Comparison of ENCODE assay signal across 8 mouse cellular contexts in the genomic region with DNA sequence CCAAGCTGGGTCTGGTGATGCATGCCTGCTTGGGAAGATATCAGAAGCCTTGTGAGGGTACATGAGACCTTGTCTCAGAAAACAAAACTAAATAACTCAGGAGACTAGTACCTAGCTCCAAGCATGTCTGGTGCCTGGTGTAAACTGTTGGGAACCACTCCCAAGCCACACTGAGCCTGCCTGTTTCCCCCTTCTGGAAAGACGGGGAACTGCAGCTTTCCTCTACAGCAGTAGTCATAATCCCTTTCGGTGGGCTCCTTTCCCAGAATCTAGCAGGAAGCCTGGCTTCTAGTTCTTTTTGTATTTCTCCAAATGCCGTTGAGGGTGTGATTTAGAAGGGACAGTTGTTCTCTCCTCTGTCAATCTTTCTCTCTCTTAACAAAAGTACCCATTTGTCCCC. TPM values are rescaled to one million over a fixed set of nuclear protein-coding genes. Genes with fewer than 3 reads are reported as not detected.
DNase-seq lines count a peak whose midpoint lies in the region; ATAC-seq and TF ChIP-seq lines count a peak whose summit lies in the region.

No protein-coding gene starts in this region.

- H3K27me3 ChIP-seq in neural tube, embryonic 11.5 days (ENCODE audit: control insufficient read depth, insufficient read depth, low read length): peaks cover 40% of the 10 kb centered on the region

- DNase-seq in layer of hippocampus, adult 2 months (ENCODE audit: low spot score in 2 of 2): peak; percentile 12 to 56
- DNase-seq in layer of hippocampus, adult 9-11 months: no peak
- DNase-seq in CD4-positive, CD25-positive, alpha-beta regulatory T cell, adult 2 months (ENCODE audit: low read depth, low spot score): peak; percentile 62
- DNase-seq in Muller cell, postnatal 12 days (ENCODE audit: inconsistent ontology term): peak; percentile 16
- peak; percentile 74 for DNase-seq in embryo, embryonic 10 days (ENCODE audit: low spot score)
- DNase-seq in kidney, postnatal 25 days: peak; percentile 55 to 82
- peak; percentile 53 for DNase-seq in neural tube, embryonic 11.5 days (ENCODE audit: low spot score)
- DNase-seq in MN1 (ENCODE audit: low spot score): no peak

- H3K27ac ChIP-seq in layer of hippocampus, adult 2 months: no peak overlapping the region
- no peak overlapping the region for H3K27ac ChIP-seq in neural tube, embryonic 11.5 days (ENCODE audit: low read depth, low read length)

- ATAC-seq in neural tube, embryonic 11.5 days (ENCODE audit: insufficient read depth, low FRiP score, low TSS enrichment): no peak

- no peak overlapping the region for H3K9ac ChIP-seq in neural tube, embryonic 11.5 days (ENCODE audit: low read length)

- no peak overlapping the region for H3K4me2 ChIP-seq in neural tube, embryonic 11.5 days (ENCODE audit: low read depth)

- peak; percentile 90 for TF ChIP-seq CTCF in layer of hippocampus, adult 2 months (conservative IDR thresholded peaks at IDR 0.05)

- H3K4me1 ChIP-seq in neural tube, embryonic 11.5 days (ENCODE audit: control insufficient read depth, insufficient read depth, low read length): peaks cover 3% of the 10 kb centered on the region; the same call in 1 of the 2 replicates

- H3K36me3 ChIP-seq in neural tube, embryonic 11.5 days (ENCODE audit: control insufficient read depth, insufficient read depth, low read length): no peaks in the 10 kb centered on the region

- 19% methylated on average over 3 of the region's 3 CpGs for WGBS in neural tube, embryonic 11.5 days

- no peak overlapping the region for H3K4me3 ChIP-seq in layer of hippocampus, adult 2 months
- no peak overlapping the region for H3K4me3 ChIP-seq in neural tube, embryonic 11.5 days (ENCODE audit: low read depth, low read length)

- H3K9me3 ChIP-seq in neural tube, embryonic 11.5 days (ENCODE audit: control insufficient read depth, low read length): no peaks in the 10 kb centered on the region

RNA-seq across cellular contexts. Expression of a gene that starts 2.6 kb away (rescaled TPM):
- not detected for total RNA-seq in layer of hippocampus, adult 2 months (2021)
- 36.7 and 52.8 TPM in 2 replicates for polyA plus RNA-seq in neural tube, embryonic 11.5 days (2014; fragmentation: Nextera tagmentation; extraction: Ambion mirVana)

RNA-seq across cellular contexts. Expression of a gene that starts 23.9 kb away (rescaled TPM):
- 10 to 100 TPM; 38.6 to 44.8 TPM for total RNA-seq in layer of hippocampus, adult 2 months (2021)
- polyA plus RNA-seq in neural tube, embryonic 11.5 days (2014; fragmentation: Nextera tagmentation; extraction: Ambion mirVana): 122 and 138 TPM in 2 replicates

Comparison
In these comparisons a context has a peak if more than half of its experiments do, and no peak if none do; other contexts are left out.
1. DNase-seq: peak in layer of hippocampus, adult 2 months (2 of 2), CD4-positive, CD25-positive, alpha-beta regulatory T cell, adult 2 months (single experiment), Muller cell, postnatal 12 days (single experiment), embryo, embryonic 10 days (single experiment), kidney, postnatal 25 days (2 of 2) and neural tube, embryonic 11.5 days (single experiment); none in layer of hippocampus, adult 9-11 months (single experiment) and MN1 (single experiment).